Mouse (Mus musculus) liver, embryonic 12.5 days (tissue): ENCODE data around the gene Gm10273. TPM values are rescaled to one million over a fixed set of nuclear protein-coding genes. Genes with fewer than 3 reads are reported as not detected.

Experiments
- ATAC-seq: fragments of 200-750 bp; cut with Nextera tagmentation; 2 replicates; pipeline ENCODE4 v1.8.0; 2017; ENCODE audit warnings: moderate number of reproducible peaks, mild to moderate bottlenecking, moderate library complexity
- H3K27ac ChIP-seq: fragments of 300-500 bp; sonication (generic); 2 replicates; pipeline ENCODE4 v1.5.1; 2016; ENCODE audit warnings: mild to moderate bottlenecking
- H3K27me3 ChIP-seq: fragments of 300-500 bp; sonication (generic); replicated peaks from 2 replicates; pipeline ENCODE4 v1.6.1; 2016; ENCODE audit warnings: mild to moderate bottlenecking, moderate library complexity
- H3K36me3 ChIP-seq: fragments of 300-500 bp; sonication (generic); 2 replicates; pipeline ENCODE4 v1.6.1; 2016; ENCODE audit warnings: mild to moderate bottlenecking, moderate library complexity
- H3K4me1 ChIP-seq: fragments of 300-500 bp; sonication (generic); 2 replicates; pipeline ENCODE4 v1.6.1; 2016
- H3K4me2 ChIP-seq: fragments of 300-500 bp; sonication (generic); 2 replicates; pipeline ENCODE4 v1.6.1; 2016; ENCODE audit warnings: mild to moderate bottlenecking, moderate library complexity
- H3K4me3 ChIP-seq: fragments of 300-500 bp; sonication (generic); 2 replicates; pipeline ENCODE4 v1.5.1; 2016; ENCODE audit warnings: mild to moderate bottlenecking, moderate library complexity
- H3K9ac ChIP-seq: fragments of 300-500 bp; sonication (generic); 2 replicates; pipeline ENCODE4 v1.6.1; 2016; ENCODE audit warnings: mild to moderate bottlenecking, moderate library complexity
- H3K9me3 ChIP-seq: fragments of 300-500 bp; sonication (generic); replicated peaks from 2 replicates; pipeline ENCODE4 v1.6.1; 2016; ENCODE audit warnings: mild to moderate bottlenecking, moderate library complexity
- WGBS: fragments of 180-500 bp; shearing (Covaris S2); methylation state at CpG from one replicate; pipeline ENCODE4 v1.1.7; 2016; ENCODE audit not compliant: insufficient replicate concordance; 5-methylcytosine and 5-hydroxymethylcytosine counted together
- polyA plus RNA-seq: library from polyadenylated mRNA; unstranded; fragments of >200 nt; fragmentation: Nextera tagmentation; extraction: Ambion mirVana; gene quantifications from 2 replicates; pipeline ENCODE4 v1.2.1, GENCODE M21; 2016

Gene Gm10273
- polyA plus RNA-seq, 1 experiment from 2014 or later = 5.2 TPM

GRCm38 (mm10) chr10:59403793-59404149 lies 8.3 kb downstream of the Gm10273 start:
- Histone ChIP-seq H3K27ac (peak overlapping the region; percentile 71), H3K4me2 (peak overlapping the region; percentile 45), H3K4me1 (no peaks in the 10 kb centered on the region), H3K9me3 (no peaks in the 10 kb centered on the region), H3K4me3 (peak overlapping the region; percentile 37), H3K9ac (peak overlapping the region; percentile 39; the same call in 1 of the 2 replicates), H3K36me3 (no peaks in the 10 kb centered on the region), H3K27me3 (no peaks in the 10 kb centered on the region)
- peak; percentile 51 for ATAC-seq
- WGBS = 58% methylated on average over 10 of the region's 10 CpGs

- no peak overlapping the region for H3K4me2 ChIP-seq
Observed at GRCm38 (mm10) chr10:59408499-59408898, 13.1 kb downstream of the Gm10273 start.

GRCm38 (mm10) chr10:59410264-59410663 lies 14.8 kb downstream of the Gm10273 start:
- Histone ChIP-seq H3K27me3 (no peaks in the 10 kb centered on the region), H3K4me3 (no peak overlapping the region), H3K36me3 (no peaks in the 10 kb centered on the region), H3K9me3 (no peaks in the 10 kb centered on the region), H3K4me2 (no peak overlapping the region), H3K27ac (no peak overlapping the region), H3K4me1 (no peaks in the 10 kb centered on the region), H3K9ac (no peak overlapping the region)
- no peak for ATAC-seq
- WGBS = 67% methylated on average over 12 of the region's 12 CpGs

More at GRCm38 (mm10) chr10:59408499-59408898, 13.1 kb downstream of the Gm10273 start:
- Histone ChIP-seq H3K27me3 (no peaks in the 10 kb centered on the region), H3K9ac (no peak overlapping the region), H3K36me3 (no peaks in the 10 kb centered on the region), H3K4me1 (no peaks in the 10 kb centered on the region), H3K9me3 (no peaks in the 10 kb centered on the region), H3K4me3 (no peak overlapping the region), H3K27ac (no peak overlapping the region)
- ATAC-seq = no peak
- 54% methylated on average over 6 of the region's 6 CpGs for WGBS

DNA sequence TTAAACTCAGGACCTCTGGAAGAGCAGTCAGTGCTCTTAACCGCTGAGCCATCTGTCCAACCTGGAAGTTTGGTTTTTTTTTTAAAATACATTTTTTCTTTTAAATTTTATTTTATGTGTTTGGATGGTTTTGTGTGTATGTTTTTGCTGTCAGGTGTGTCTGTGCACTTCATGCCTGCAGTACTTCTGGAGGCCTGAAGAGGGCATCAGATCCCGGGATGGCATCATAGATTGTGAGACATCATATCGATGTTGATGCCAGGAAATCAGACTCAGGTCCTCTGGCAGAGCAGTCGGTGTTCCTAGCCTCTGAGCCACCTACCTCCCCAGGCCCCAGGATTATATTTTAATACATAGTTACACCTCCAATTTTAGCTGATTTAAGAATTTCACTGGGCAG lies 18.3 kb downstream of the Gm10273 start:
- no peak overlapping the region for H3K4me2 ChIP-seq
- H3K9ac ChIP-seq = no peak overlapping the region
- no peak overlapping the region for H3K27ac ChIP-seq
- H3K36me3 ChIP-seq = no peaks in the 10 kb centered on the region
- no peak for ATAC-seq
- no peak overlapping the region for H3K4me3 ChIP-seq
- no peaks in the 10 kb centered on the region for H3K9me3 ChIP-seq
- H3K4me1 ChIP-seq = no peaks in the 10 kb centered on the region
- WGBS = 77% methylated on average over 4 of the region's 4 CpGs
- no peaks in the 10 kb centered on the region for H3K27me3 ChIP-seq

- H3K27me3 ChIP-seq = no peaks in the 10 kb centered on the region
Observed at GRCm38 (mm10) chr10:59416623-59417022, 21.2 kb downstream of the Gm10273 start.

DNA sequence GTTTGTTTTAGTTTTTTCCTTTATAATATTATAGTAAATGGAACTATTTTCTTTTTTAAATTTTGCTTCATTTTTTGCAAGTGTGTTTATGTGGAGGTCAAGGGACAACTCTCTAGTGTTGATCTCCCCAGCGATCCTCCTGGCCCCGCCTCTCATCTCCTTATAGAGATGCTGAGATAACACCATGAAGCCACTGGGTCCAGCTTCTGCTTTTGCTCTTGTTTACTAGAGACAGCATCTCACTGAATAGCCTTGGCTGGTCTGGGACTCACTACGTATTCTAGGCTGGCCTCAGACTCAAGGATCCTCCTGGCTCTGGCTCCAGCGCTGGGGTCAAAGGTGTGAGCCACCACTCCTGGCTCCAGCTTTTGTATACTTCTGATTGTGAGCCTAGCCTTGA lies 24.1 kb downstream of the Gm10273 start:
- H3K27ac ChIP-seq = no peak overlapping the region
- no peak for ATAC-seq
- H3K36me3 ChIP-seq = peaks cover 9% of the 10 kb centered on the region
- H3K9me3 ChIP-seq = no peaks in the 10 kb centered on the region
- no peak overlapping the region for H3K9ac ChIP-seq
- no peak overlapping the region for H3K4me2 ChIP-seq
- no peaks in the 10 kb centered on the region for H3K4me1 ChIP-seq
- H3K27me3 ChIP-seq = no peaks in the 10 kb centered on the region
- no peak overlapping the region for H3K4me3 ChIP-seq
- 57% methylated on average over 4 of the region's 4 CpGs for WGBS

More at GRCm38 (mm10) chr10:59416623-59417022, 21.2 kb downstream of the Gm10273 start:
- ATAC-seq = no peak
- WGBS = 66% methylated on average over 3 of the region's 3 CpGs
- H3K36me3 ChIP-seq = no peaks in the 10 kb centered on the region; the same call in 1 of the 2 replicates
- H3K9me3 ChIP-seq = no peaks in the 10 kb centered on the region
- no peak overlapping the region for H3K4me3 ChIP-seq
- H3K9ac ChIP-seq = no peak overlapping the region
- H3K27ac ChIP-seq = no peak overlapping the region
- H3K4me1 ChIP-seq = no peaks in the 10 kb centered on the region
- H3K4me2 ChIP-seq = no peak overlapping the region

GRCm38 (mm10) chr10:59424453-59424852 lies 29.0 kb downstream of the Gm10273 start:
- 48% methylated on average over 3 of the region's 3 CpGs for WGBS
- Histone ChIP-seq H3K27ac (no peak overlapping the region), H3K9me3 (no peaks in the 10 kb centered on the region), H3K4me1 (no peaks in the 10 kb centered on the region), H3K36me3 (peaks cover 9% of the 10 kb centered on the region), H3K9ac (no peak overlapping the region), H3K4me2 (no peak overlapping the region), H3K4me3 (no peak overlapping the region), H3K27me3 (no peaks in the 10 kb centered on the region)
- ATAC-seq = no peak

DNA sequence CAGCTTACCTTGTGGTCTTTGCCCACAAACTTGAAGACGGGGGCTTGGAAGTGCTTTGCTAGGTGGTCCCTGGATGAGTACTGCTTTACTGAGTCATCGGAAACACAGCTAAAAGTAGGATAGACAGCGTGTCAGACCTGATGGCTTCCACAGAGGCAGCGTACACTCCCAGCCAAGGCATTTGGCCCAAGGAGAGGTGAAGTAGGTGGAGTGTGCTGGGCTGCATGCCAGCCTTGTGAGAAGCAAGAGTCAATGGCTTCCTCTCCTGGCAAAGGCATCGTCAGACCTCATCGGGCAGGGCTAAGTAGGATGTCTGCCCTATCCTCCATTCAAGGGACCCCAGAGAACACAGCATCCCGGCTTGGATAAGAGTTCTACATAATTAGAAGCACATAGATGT lies 29.9 kb downstream of the Gm10273 start:
- Histone ChIP-seq H3K27me3 (no peaks in the 10 kb centered on the region), H3K9me3 (no peaks in the 10 kb centered on the region), H3K4me3 (no peak overlapping the region), H3K36me3 (peaks cover 9% of the 10 kb centered on the region), H3K4me1 (peaks cover 4% of the 10 kb centered on the region), H3K27ac (no peak overlapping the region), H3K9ac (no peak overlapping the region), H3K4me2 (no peak overlapping the region)
- ATAC-seq = no peak
- 73% methylated on average over 7 of the region's 7 CpGs for WGBS

GRCm38 (mm10) chr10:59426371-59426770 lies 30.9 kb downstream of the Gm10273 start:
- 70% methylated on average over 4 of the region's 4 CpGs for WGBS
- Histone ChIP-seq H3K9me3 (no peaks in the 10 kb centered on the region), H3K27me3 (no peaks in the 10 kb centered on the region), H3K36me3 (peaks cover 9% of the 10 kb centered on the region), H3K4me3 (no peak overlapping the region), H3K27ac (no peak overlapping the region), H3K4me1 (peaks cover 14% of the 10 kb centered on the region), H3K4me2 (no peak overlapping the region), H3K9ac (no peak overlapping the region)
- ATAC-seq = no peak

- H3K4me3 ChIP-seq = no peak overlapping the region
- no peak for ATAC-seq
- peaks cover 14% of the 10 kb centered on the region for H3K4me1 ChIP-seq
- H3K9me3 ChIP-seq = no peaks in the 10 kb centered on the region
- H3K27me3 ChIP-seq = no peaks in the 10 kb centered on the region
- WGBS = 72% methylated on average over 16 of the region's 16 CpGs
- no peaks in the 10 kb centered on the region for H3K36me3 ChIP-seq
- no peak overlapping the region for H3K9ac ChIP-seq
- no peak overlapping the region for H3K4me2 ChIP-seq
- no peak overlapping the region for H3K27ac ChIP-seq
Observed at GRCm38 (mm10) chr10:59429448-59430135, 34.2 kb downstream of the Gm10273 start.

- 5% methylated on average over 6 of the region's 6 CpGs for WGBS
- H3K4me2 ChIP-seq = no peak overlapping the region
- ATAC-seq = peak; percentile 65
Observed at GRCm38 (mm10) chr10:59430701-59431218, 35.3 kb downstream of the Gm10273 start.

GRCm38 (mm10) chr10:59435746-59436145 lies 40.3 kb downstream of the Gm10273 start:
- Histone ChIP-seq H3K9ac (no peak overlapping the region), H3K36me3 (no peaks in the 10 kb centered on the region)
- ATAC-seq = no peak

More at GRCm38 (mm10) chr10:59430701-59431218, 35.3 kb downstream of the Gm10273 start:
- Histone ChIP-seq H3K36me3 (no peaks in the 10 kb centered on the region), H3K4me1 (peaks cover 14% of the 10 kb centered on the region), H3K9ac (no peak overlapping the region), H3K9me3 (no peaks in the 10 kb centered on the region), H3K27ac (no peak overlapping the region), H3K4me3 (no peak overlapping the region), H3K27me3 (no peaks in the 10 kb centered on the region)

More at GRCm38 (mm10) chr10:59435746-59436145, 40.3 kb downstream of the Gm10273 start:
- Histone ChIP-seq H3K9me3 (no peaks in the 10 kb centered on the region), H3K4me2 (no peak overlapping the region), H3K27ac (no peak overlapping the region), H3K4me1 (peaks cover 7% of the 10 kb centered on the region), H3K27me3 (no peaks in the 10 kb centered on the region; the same call in 1 of the 2 replicates), H3K4me3 (no peak overlapping the region)
- 86% methylated on average over 18 of the region's 18 CpGs for WGBS
